Mouse (Mus musculus) CH12F3 (cell line): ENCODE results near the gene Olfr352.

ENCODE experiments used
- in situ Hi-C: fragments of 300-500 bp; cut with MboI; formaldehyde crosslinking; loops from 2 replicates; pipeline ENCODE4 v1.14.3; 2020; ENCODE audit warnings: low sequenced_read_pairs

The Olfr352 gene

GRCm38 (mm10) chr2:36868160-36868559 is at the start of gene Olfr352:
Gene Olfr352 (plus strand): TSS chr2:36868460.
- in situ Hi-C loops, result no loop called here

DNA sequence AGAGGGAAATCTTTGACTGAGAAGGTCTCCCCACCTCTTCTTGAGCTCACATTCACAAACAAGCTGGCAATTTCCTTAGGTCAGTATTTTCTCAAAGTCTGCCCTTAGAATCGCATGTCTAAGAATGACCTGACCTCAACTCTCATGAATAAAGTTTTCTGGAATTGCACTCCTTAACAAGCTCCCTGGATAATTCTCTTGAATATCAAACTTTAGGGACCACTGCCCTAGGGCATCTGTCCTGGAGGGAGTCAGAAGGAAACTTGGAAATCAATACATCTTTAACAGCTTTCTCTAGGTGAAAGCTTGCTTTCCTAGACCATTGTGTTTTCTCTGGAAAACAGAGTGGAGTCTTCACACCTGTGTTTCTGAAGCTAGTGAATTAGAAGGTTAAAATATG is 22.2 kb upstream of the Olfr352 start, which contains the start of gene Olfr350:
Gene Olfr350 (plus strand): TSS at position 301 of the 400 bp plus-strand sequence.
- in situ Hi-C loops, result no loop called here

- in situ Hi-C loops, result no loop called here
These were observed 5.7 kb upstream of the Olfr352 start, which contains the start of gene Olfr351 for GRCm38 (mm10) chr2:36862560-36862959. Gene Olfr351 (minus strand): TSS chr2:36862660.

DNA sequence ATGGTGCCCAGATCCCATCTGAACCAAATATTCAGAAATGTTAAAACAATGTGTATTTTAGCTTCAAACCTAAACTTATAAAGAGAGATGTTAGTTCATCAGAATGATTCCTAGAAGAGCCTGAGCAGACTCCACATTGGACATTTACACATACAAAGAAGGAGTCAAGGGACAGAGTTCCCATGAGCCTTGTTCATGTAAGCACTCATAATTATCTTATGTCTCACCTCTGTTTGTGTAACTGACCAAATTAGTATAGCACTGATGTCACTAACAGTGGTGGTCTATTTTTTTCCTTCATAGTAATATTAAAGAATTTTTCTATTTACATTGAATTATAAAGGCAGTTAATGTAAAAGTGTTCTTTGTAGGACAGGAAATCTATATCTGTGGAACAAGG is 24.6 kb downstream of the Olfr352 start, which contains the start of gene Olfr353:
Gene Olfr353 (minus strand): TSS at position 101 of the 400 bp plus-strand sequence.
- in situ Hi-C loops, result no loop called here

GRCm38 (mm10) chr2:36897114-36897513 is 28.9 kb downstream of the Olfr352 start:
- in situ Hi-C loops, result no loop called here

DNA sequence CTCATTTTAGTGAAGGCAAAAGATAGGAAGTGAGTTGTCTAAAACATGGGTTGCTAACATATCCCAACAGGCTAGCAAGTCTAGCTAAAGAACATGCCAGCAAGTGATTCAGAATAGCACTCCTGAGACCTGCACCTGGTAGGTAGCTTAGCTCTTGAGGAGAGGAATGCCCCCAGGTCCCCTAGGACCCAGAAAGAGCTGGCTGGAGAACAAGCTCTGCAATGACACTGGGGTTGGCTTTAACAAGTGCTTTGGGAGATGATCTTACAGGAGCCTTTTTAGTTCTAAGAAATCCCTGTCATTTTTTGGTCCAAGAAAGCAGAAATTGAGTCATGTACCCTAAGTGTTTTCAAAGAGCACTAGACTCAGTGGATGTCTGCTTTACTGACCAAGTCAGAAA is 37.1 kb downstream of the Olfr352 start, which contains the start of gene Olfr354:
Gene Olfr354 (plus strand): TSS at position 301 of the 400 bp plus-strand sequence.
- in situ Hi-C loops, result no loop called here
